Mouse (Mus musculus) megakaryocyte, embryonic 14.5 days (primary cell): ENCODE data around the gene Eci1.

Source experiments
- FLI1 ChIP-seq: IDR thresholded peaks from 2 replicates; pipeline ENCODE4 v1.6.1; 2012; ENCODE audit warnings: low read length, inconsistent platforms, mixed read lengths
- GATA1 ChIP-seq: IDR thresholded peaks from 3 replicates; pipeline ENCODE4 v1.6.1; 2012; ENCODE audit warnings: mixed read lengths, low read length, inconsistent platforms, borderline replicate concordance

DNA sequence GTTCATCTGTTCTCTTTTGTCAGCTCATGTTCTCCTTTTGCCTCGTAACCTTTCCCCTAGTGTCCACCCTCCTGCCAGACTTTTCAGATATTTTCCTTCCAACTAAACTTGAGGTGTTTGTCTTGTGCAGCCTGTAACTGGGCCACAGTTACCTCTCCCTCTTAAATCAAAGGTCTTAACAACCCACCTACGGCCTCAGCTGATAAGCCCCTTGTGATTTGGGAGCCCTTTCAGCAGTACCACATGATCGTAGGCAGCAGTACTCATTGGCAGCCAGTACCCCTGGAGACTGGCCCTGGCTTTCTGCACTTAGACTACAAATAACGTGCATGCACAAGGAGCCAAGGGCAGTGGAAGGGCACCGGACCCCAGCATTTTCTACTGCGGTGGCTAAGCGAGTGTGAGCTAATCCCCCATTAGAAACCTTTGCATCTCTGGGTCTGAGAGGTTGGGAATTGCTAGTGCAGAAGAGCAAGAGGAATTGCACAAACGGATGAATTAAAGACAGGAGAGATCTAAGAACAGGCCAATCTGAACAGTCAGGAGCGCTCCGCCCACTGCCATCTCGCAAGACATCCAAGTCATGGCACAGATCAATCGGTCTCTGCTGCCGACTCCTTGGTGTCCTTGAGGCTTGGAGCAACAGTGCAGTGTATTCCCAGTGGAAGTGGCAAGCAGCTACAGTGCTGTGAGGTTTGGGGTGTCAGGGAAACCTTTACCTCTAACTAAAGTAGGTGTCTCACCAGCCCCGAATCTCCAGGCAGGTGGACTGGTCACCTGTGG is 3.0 kb downstream of the Eci1 start:
- TF ChIP-seq FLI1 (no peak), GATA1 (no peak)
